Mouse (Mus musculus): Measurements from ENCODE around the gene Gpr62.

DNA sequence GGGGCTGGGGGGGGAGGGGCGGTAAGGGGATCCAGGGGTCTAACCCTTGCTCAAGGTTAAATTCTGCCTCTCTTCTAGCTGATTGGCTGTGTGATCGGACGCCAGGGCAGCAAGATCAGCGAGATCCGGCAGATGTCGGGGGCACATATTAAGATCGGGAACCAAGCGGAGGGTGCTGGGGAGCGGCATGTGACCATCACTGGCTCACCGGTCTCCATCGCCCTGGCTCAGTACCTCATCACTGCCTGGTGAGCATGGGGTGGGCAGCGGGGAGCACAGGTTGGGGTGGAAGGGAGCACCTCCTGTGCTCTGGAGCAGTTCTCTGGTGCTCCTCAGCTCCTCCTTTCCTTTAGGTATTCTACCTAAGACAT is 3.3 kb downstream of the Gpr62 start:
- TF ChIP-seq CTCF (IDR thresholded peaks at IDR 0.05; ENCODE audit: low read depth) = no peak
- no peak for TF ChIP-seq EP300 (optimal IDR thresholded peaks at IDR 0.05)

Measured in stomach, postnatal 0 days (tissue).